Mouse (Mus musculus) hindbrain, embryonic 15.5 days (tissue): ENCODE results near the gene Pafah1b2. TPM values are rescaled to one million over a fixed set of nuclear protein-coding genes. Genes with fewer than 3 reads are reported as not detected.

ENCODE experiments used
- ATAC-seq: fragments of 200-750 bp; cut with Nextera tagmentation; 2 replicates; pipeline ENCODE4 v1.8.0; 2017; ENCODE audit warnings: low read depth, moderate number of reproducible peaks, moderate TSS enrichment; ENCODE audit not compliant: low FRiP score
- H3K27ac ChIP-seq: fragments of 300-500 bp; sonication (generic); replicated peaks from 2 replicates; pipeline ENCODE4 v1.5.1; 2015; ENCODE audit warnings: mild to moderate bottlenecking, inconsistent platforms
- H3K27me3 ChIP-seq: fragments of 300-500 bp; sonication (generic); 2 replicates; pipeline ENCODE4 v1.6.1; 2015; ENCODE audit warnings: control low read depth, inconsistent platforms
- H3K36me3 ChIP-seq: fragments of 300-500 bp; sonication (generic); 2 replicates; pipeline ENCODE4 v1.6.1; 2015; ENCODE audit warnings: control low read depth, inconsistent platforms
- H3K4me1 ChIP-seq: fragments of 300-500 bp; sonication (generic); replicated peaks from 2 replicates; pipeline ENCODE4 v1.6.1; 2015; ENCODE audit warnings: control low read depth, inconsistent platforms
- H3K4me2 ChIP-seq: fragments of 300-500 bp; sonication (generic); 2 replicates; pipeline ENCODE4 v1.6.1; 2015; ENCODE audit warnings: moderate library complexity, mild to moderate bottlenecking, inconsistent platforms
- H3K4me3 ChIP-seq: fragments of 300-500 bp; sonication (generic); 2 replicates; pipeline ENCODE4 v1.5.1; 2015; ENCODE audit warnings: mild to moderate bottlenecking, inconsistent platforms
- H3K9ac ChIP-seq: fragments of 300-500 bp; sonication (generic); 2 replicates; pipeline ENCODE4 v1.6.1; 2015; ENCODE audit warnings: inconsistent platforms
- H3K9me3 ChIP-seq: fragments of 300-500 bp; sonication (generic); 2 replicates; pipeline ENCODE4 v1.6.1; 2016; ENCODE audit warnings: control low read depth, inconsistent platforms
- WGBS: fragments of 180-500 bp; shearing (Covaris S2); methylation state at CpG from one replicate; pipeline ENCODE4 v1.1.7; 2015; 5-methylcytosine and 5-hydroxymethylcytosine counted together
- polyA plus RNA-seq: library from polyadenylated mRNA; unstranded; fragments of >200 nt; fragmentation: Nextera tagmentation; extraction: Ambion mirVana; gene quantifications from 2 replicates; pipeline ENCODE4 v1.2.1, GENCODE M21; 2015

Pafah1b2 gene
- polyA plus RNA-seq, 1 experiment from 2014 or later = 258 TPM

DNA sequence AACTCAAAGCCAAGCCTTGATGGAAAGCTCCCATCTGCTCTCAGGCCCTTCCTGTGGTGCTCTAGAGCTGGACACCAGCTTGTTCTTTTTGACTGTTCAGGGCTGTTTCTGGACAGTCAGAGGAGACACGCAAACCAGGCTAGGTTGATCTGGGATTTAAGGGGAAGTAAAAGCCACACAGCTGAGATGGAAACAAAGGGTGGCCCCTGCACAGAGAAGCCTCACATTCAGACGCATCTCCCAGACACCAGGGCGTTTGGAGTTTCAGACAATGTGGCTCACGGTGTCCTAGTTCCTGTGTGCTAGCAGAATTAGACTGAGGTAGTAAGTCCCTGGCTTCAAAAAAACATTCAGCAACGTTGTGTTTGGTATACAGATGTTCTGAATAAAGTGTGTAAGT, 6.3 kb downstream of the Pafah1b2 start:
- H3K36me3 ChIP-seq = no peaks in the 10 kb centered on the region
- H3K27me3 ChIP-seq = no peaks in the 10 kb centered on the region
- 66% methylated on average over 5 of the region's 5 CpGs for WGBS
- peaks cover 4% of the 10 kb centered on the region; the same call in 1 of the 2 replicates for H3K4me1 ChIP-seq
- no peak overlapping the region for H3K27ac ChIP-seq
- H3K4me3 ChIP-seq = no peak overlapping the region
- ATAC-seq = no peak
- H3K9ac ChIP-seq = no peak overlapping the region
- H3K9me3 ChIP-seq = no peaks in the 10 kb centered on the region
- no peak overlapping the region for H3K4me2 ChIP-seq

GRCm38 (mm10) chr9:46004529-46004928, 8.0 kb downstream of the Pafah1b2 start:
- no peak overlapping the region for H3K4me2 ChIP-seq
- no peak overlapping the region for H3K9ac ChIP-seq
- H3K27me3 ChIP-seq = no peaks in the 10 kb centered on the region
- no peak for ATAC-seq
- no peak overlapping the region for H3K4me3 ChIP-seq
- whole genome bisulfite sequencing = 66% methylated on average over 3 of the region's 3 CpGs
- peaks cover 3% of the 10 kb centered on the region; the same call in 1 of the 2 replicates for H3K4me1 ChIP-seq
- H3K9me3 ChIP-seq = no peaks in the 10 kb centered on the region
- H3K27ac ChIP-seq = no peak overlapping the region
- no peaks in the 10 kb centered on the region for H3K36me3 ChIP-seq

DNA sequence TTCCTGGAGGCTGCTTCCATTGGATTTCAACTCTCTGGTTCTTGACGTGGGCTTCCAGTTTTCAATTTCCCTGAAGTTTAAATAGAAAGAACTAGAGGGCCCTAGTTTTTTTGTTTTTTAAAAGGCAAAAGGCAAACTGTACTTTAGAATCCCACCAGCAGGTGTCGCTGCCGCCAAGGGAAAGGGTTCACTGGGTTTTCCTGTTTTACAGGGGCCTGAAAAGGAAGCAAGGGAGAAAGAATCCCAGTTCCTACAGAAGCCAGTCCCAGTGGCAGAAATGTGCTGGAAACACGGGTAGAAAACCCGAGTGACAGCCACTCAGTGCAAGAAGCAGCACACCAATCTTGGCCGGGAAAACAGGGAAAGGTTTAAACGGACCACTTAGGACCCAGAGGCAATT, 8.8 kb downstream of the Pafah1b2 start:
- no peaks in the 10 kb centered on the region for H3K9me3 ChIP-seq
- no peak overlapping the region for H3K27ac ChIP-seq
- no peaks in the 10 kb centered on the region for H3K36me3 ChIP-seq
- no peak overlapping the region for H3K9ac ChIP-seq
- no peak overlapping the region for H3K4me2 ChIP-seq
- ATAC-seq = no peak
- WGBS = 7% methylated on average over 7 of the region's 7 CpGs
- no peaks in the 10 kb centered on the region for H3K27me3 ChIP-seq
- no peak overlapping the region for H3K4me3 ChIP-seq
- peaks cover 3% of the 10 kb centered on the region; the same call in 1 of the 2 replicates for H3K4me1 ChIP-seq

DNA sequence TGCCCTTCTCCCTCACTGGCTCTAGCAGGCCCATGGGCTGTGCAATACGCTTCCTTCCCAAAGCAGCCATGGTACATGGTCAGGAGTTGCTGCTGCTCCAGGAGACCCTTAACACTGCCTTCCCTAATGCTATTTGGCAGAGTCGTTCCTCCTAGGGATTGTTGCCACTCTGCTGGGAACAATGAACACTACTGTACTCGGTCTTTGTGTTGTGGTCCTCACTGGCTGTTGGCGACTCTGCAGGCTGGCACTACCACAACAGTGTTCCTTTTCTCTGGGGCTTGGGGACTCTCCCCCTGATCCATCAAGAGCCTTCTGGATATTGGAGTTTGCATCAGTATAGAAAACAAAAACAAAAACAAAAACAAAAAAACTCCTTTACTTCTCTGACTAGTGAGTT, 13.5 kb downstream of the Pafah1b2 start:
- no peak for ATAC-seq
- Histone ChIP-seq H3K4me3 (no peak overlapping the region), H3K4me1 (peaks cover 3% of the 10 kb centered on the region; the same call in 1 of the 2 replicates), H3K9ac (no peak overlapping the region), H3K27ac (no peak overlapping the region), H3K27me3 (no peaks in the 10 kb centered on the region), H3K4me2 (no peak overlapping the region), H3K36me3 (no peaks in the 10 kb centered on the region), H3K9me3 (no peaks in the 10 kb centered on the region)
- 61% methylated on average over 4 of the region's 4 CpGs for whole genome bisulfite sequencing

GRCm38 (mm10) chr9:45985229-45985567, 27.3 kb downstream of the Pafah1b2 start:
- Histone ChIP-seq H3K4me2 (peak overlapping the region; percentile 95), H3K27ac (peak overlapping the region; percentile 95), H3K4me1 (peaks cover 41% of the 10 kb centered on the region), H3K9me3 (no peaks in the 10 kb centered on the region), H3K27me3 (no peaks in the 10 kb centered on the region), H3K36me3 (no peaks in the 10 kb centered on the region), H3K9ac (peak overlapping the region; percentile 92), H3K4me3 (peak overlapping the region; percentile 93)
- ATAC-seq = peak; percentile 67
- under 1% methylated on average over 4 of the region's 4 CpGs for WGBS

GRCm38 (mm10) chr9:45984409-45985228, 27.9 kb downstream of the Pafah1b2 start:
- peak overlapping the region; percentile 95 for H3K4me2 ChIP-seq
- no peaks in the 10 kb centered on the region for H3K9me3 ChIP-seq
- H3K4me1 ChIP-seq = peaks cover 47% of the 10 kb centered on the region
- peak; percentile 95 for ATAC-seq
- WGBS = under 1% methylated on average over 49 of the region's 76 CpGs
- H3K27me3 ChIP-seq = no peaks in the 10 kb centered on the region
- peak overlapping the region; percentile 95 for H3K27ac ChIP-seq
- H3K4me3 ChIP-seq = peak overlapping the region; percentile 93
- H3K36me3 ChIP-seq = no peaks in the 10 kb centered on the region
- peak overlapping the region; percentile 92 for H3K9ac ChIP-seq

DNA sequence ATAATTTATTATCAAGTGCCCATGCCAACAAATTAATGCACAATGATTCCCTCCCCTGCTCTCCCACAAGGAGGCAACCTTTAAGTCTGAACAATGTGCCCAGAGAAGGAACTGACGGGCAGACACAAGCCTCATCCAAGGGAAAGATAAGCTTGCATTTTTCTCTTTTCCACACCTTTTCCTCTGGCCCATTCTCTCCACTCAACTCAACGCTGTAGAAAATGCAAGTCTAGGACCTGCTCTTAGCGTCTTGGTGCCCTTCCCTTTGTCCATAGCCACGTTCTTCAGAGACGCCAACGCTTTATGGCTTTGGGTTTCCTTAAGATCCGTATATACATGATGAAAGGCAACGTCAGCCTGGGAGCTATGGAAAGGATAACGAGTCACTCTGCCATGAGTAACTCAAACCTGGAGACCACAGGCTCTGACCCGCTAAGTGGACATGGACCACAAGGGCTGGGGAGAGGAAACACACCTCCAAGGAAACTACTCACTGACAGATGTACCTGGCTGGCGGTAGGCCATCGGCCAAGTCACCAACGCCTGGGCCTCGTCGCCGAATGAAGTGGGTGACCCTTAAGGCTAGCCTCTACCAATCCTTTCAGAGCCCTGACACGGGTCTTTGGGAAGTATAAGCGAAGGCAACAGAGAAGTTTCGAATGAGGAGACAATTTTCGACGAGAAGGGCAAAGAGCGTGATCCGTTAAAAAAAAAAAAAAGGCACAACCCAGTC, 28.6 kb downstream of the Pafah1b2 start:
- Histone ChIP-seq H3K4me2 (peak overlapping the region; percentile 95), H3K9me3 (no peaks in the 10 kb centered on the region), H3K27ac (peak overlapping the region; percentile 95), H3K27me3 (no peaks in the 10 kb centered on the region), H3K36me3 (no peaks in the 10 kb centered on the region), H3K9ac (peak overlapping the region; percentile 92), H3K4me1 (peaks cover 49% of the 10 kb centered on the region), H3K4me3 (peak overlapping the region; percentile 93)
- WGBS = under 1% methylated on average over 23 of the region's 23 CpGs
- ATAC-seq = peak; percentile 10; the same call in 1 of the 2 replicates

DNA sequence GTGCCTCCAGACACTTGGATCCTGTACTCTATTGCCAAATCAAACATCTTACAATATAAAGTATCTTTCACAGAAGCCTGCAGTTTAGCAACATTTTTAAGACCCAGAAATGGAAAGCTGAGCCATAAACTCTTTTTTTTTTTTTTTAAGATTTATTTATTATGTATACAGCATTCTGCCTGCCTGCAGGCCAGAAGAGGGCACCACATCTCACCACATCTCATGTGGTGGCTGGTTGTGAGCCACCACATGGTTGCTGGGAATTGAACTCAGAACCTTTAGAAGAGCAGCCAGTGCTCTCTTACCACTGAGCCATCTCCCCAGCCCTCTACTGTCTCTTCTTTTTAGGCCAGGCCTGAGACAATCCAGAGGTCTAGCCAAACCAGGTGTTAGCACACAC, 31.2 kb downstream of the Pafah1b2 start:
- Histone ChIP-seq H3K27me3 (no peaks in the 10 kb centered on the region), H3K36me3 (no peaks in the 10 kb centered on the region), H3K9ac (no peak overlapping the region), H3K27ac (no peak overlapping the region), H3K4me2 (no peak overlapping the region), H3K4me1 (peaks cover 49% of the 10 kb centered on the region), H3K9me3 (no peaks in the 10 kb centered on the region), H3K4me3 (no peak overlapping the region)
- no peak for ATAC-seq

DNA sequence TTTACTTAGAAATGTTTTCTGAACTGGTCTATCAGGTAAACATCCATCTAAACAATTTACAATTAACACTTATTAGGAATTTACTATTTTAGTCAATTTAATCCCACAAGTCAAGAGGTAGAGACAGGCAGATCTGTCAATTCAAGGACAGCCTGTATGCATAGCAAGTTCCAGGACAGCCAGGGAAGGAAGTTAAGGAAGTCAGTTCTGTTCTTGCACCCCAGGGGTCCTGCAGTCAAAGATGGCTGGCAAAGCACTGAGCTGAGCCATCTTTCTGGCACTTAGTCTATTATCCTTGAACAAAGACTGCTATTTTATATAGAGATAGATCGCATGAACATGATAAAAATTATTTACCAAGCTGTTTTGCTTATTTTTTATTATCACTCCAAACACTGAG, 31.9 kb downstream of the Pafah1b2 start:
- 91% methylated on average over 1 of the region's 1 CpGs for WGBS

DNA sequence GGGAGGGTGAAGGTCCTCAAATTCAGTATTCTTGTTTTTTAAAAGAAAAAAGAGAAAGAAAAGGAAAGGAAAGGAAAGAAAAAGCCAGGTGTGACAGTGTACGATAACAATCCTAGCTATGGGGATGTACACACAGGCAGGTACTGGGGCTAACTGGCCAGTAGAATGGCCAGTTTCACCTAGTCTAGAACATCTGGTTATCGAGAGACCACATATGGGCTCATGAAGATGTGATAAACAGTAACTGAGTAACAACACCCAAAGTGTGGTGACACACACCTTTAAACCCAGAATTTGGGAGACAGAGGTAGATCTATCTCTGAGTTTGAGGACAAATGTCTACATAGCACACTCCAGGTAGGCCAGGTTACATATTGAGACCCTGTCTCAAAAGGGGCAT, 32.7 kb downstream of the Pafah1b2 start:
- Histone ChIP-seq H3K9ac (no peak overlapping the region), H3K4me2 (no peak overlapping the region), H3K36me3 (peaks cover 11% of the 10 kb centered on the region), H3K4me1 (peaks cover 41% of the 10 kb centered on the region), H3K27ac (no peak overlapping the region), H3K4me3 (no peak overlapping the region), H3K27me3 (no peaks in the 10 kb centered on the region), H3K9me3 (no peaks in the 10 kb centered on the region)
- ATAC-seq = no peak
- WGBS = 98% methylated on average over 2 of the region's 2 CpGs

More for the DNA sequence above, 31.9 kb downstream of the Pafah1b2 start:
- H3K9me3 ChIP-seq = no peaks in the 10 kb centered on the region
- peaks cover 4% of the 10 kb centered on the region; the same call in 1 of the 2 replicates for H3K36me3 ChIP-seq
- no peaks in the 10 kb centered on the region for H3K27me3 ChIP-seq
- no peak overlapping the region for H3K4me2 ChIP-seq
- no peak overlapping the region for H3K4me3 ChIP-seq
- H3K9ac ChIP-seq = no peak overlapping the region
- no peak for ATAC-seq
- peaks cover 46% of the 10 kb centered on the region for H3K4me1 ChIP-seq
- H3K27ac ChIP-seq = no peak overlapping the region

DNA sequence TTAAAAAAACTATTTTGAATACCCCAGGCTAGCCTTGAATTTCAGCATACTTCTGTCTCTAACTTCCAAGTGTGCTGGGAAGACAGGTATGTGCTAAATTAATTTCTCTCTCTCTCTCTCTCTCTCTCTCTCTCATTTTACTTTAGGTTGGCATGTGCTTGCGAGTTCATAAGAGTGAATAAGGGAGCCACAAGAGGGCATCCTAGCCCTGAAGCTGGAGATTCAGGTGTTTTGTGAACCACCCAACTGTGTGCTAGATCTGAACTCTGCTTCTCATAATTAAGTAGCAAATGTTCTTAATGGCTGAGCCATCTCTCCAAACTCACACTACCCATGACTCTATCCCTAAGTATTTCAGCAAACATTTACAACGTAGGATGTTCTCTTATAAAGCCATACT, 35.6 kb downstream of the Pafah1b2 start:
- no peak overlapping the region for H3K4me2 ChIP-seq
- WGBS = 80% methylated on average over 2 of the region's 2 CpGs
- peaks cover 37% of the 10 kb centered on the region for H3K36me3 ChIP-seq
- H3K27me3 ChIP-seq = no peaks in the 10 kb centered on the region
- ATAC-seq = no peak
- H3K9me3 ChIP-seq = no peaks in the 10 kb centered on the region
- no peak overlapping the region for H3K27ac ChIP-seq
- no peak overlapping the region for H3K4me3 ChIP-seq
- H3K4me1 ChIP-seq = peaks cover 21% of the 10 kb centered on the region
- H3K9ac ChIP-seq = no peak overlapping the region

DNA sequence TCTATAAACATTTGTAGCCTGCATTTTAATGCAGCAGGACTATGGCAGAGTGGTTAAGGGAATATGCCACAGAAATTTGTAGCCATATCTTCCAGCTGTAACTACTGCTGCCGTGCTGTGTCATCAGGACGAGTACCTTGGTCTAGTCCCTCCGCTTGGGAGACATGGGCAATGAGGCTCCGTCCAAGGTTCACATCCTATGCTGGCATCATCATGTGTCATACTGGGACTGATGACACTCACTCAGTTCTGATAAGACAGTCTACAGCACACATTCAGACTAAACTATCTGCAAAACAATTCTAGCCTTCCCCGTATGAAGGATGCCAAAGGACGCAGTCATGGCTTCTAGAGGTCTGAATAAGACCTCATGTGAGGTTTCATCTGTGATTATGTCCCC, 48.9 kb downstream of the Pafah1b2 start:
- 91% methylated on average over 6 of the region's 6 CpGs for WGBS
- Histone ChIP-seq H3K9me3 (no peaks in the 10 kb centered on the region), H3K4me2 (no peak overlapping the region), H3K36me3 (peaks cover 49% of the 10 kb centered on the region), H3K4me1 (peaks cover 5% of the 10 kb centered on the region; the same call in 1 of the 2 replicates), H3K9ac (no peak overlapping the region), H3K27me3 (no peaks in the 10 kb centered on the region), H3K4me3 (no peak overlapping the region), H3K27ac (no peak overlapping the region)
- no peak for ATAC-seq
